Mouse (Mus musculus): ENCODE data around the gene Fam210b. TPM values are rescaled to one million over a fixed set of nuclear protein-coding genes. Genes with fewer than 3 reads are reported as not detected.
"Not testable (repeated sequence)": the region's sequence is repeated elsewhere in the genome, so short reads cannot be mapped to it uniquely, and the experiment has no call there.

The Fam210b gene
- 27.6 TPM in 2 replicates for polyA plus RNA-seq (2014; fragmentation: Nextera tagmentation; extraction: Ambion mirVana)

DNA sequence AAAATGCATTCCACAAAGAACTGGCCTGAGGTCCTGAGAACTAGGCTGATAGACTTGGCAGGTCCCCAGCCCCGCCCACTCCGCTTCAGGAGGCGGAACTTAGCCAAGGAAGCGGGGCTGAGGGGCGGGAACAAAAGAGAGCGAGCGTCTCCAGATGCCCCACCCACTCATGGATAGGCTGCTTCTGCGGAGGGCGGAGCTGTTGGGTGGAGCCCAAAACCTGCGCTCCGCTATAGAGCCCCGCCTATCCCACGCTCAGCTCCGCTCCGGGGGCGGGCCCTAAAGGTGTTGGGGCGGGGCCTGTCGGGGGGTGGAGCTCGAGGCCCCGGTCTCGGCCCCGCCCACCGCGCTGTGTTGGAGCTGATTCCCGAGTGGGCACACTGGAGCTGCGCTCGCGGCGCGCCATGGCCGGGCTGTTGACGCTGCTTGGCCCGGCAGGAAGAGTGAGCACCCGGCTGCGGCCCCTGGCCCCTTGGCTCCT, at the start of gene Fam210b:
Fam210b (plus strand) TSS at position 308 of the 481 bp plus-strand sequence.
- Histone ChIP-seq H3K4me2 (replicated peaks; ENCODE audit: low read depth, low read length) (peak within 1 kb of the TSS; percentile 97), H3K4me1 (replicated peaks; ENCODE audit: control insufficient read depth, insufficient read depth, low read length) (0 out of 2 replicates have a peak, but pooled peaks cover 2% of the 10 kb centered on the region), H3K36me3 (ENCODE audit: control insufficient read depth, insufficient read depth, low read length) (no peaks in the 10 kb centered on the region), H3K27me3 (ENCODE audit: control insufficient read depth, insufficient read depth, low read length) (no peaks in the 10 kb centered on the region), H3K27ac (ENCODE audit: low read depth, low read length) (0 out of 2 replicates have a peak within 1 kb of the TSS, but pooled peaks have one; percentile 24), H3K4me3 (ENCODE audit: low read depth, low read length) (peak within 1 kb of the TSS; percentile 66), H3K9ac (ENCODE audit: low read depth, low read length) (peak within 1 kb of the TSS; percentile 78), H3K9me3 (ENCODE audit: control insufficient read depth, low read length) (no peaks in the 10 kb centered on the region)
- ATAC-seq (ENCODE audit: low FRiP score) (peak; percentile 96), DNase-seq (ENCODE audit: low spot score) (peak; percentile 98)
- 2% methylated on average over 35 of the region's 35 CpGs for WGBS

DNA sequence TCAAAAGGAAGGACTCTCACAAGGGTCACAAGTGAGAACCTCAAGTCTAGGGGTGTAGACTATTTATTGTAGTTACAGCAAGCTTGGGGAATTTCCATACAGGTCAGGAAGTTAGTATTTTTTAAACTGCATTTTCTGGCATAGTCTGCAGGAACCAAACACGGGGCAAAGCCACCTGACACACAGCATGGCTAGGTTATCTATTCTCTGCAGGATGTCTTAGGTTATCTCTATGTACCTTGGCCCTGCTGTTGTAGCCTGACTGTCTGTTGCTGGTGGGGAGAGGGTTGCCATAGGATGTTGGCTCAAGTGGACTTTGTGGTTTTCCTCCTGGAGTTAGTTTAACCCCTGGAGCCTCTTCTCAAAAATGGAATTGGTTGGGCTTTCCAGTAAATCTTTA, 47.3 kb upstream of the Fam210b start:
- H3K27me3 ChIP-seq (ENCODE audit: control insufficient read depth, insufficient read depth, low read length) = no peaks in the 10 kb centered on the region
- no peak overlapping the region for H3K4me3 ChIP-seq (ENCODE audit: low read depth, low read length)
- no peaks in the 10 kb centered on the region for H3K9me3 ChIP-seq (ENCODE audit: control insufficient read depth, low read length)
- DNase-seq (ENCODE audit: low spot score) (no peak), ATAC-seq (ENCODE audit: low FRiP score) (no peak)
- 0 out of 2 replicates have a peak, but pooled peaks cover 3% of the 10 kb centered on the region for H3K4me1 ChIP-seq (replicated peaks; ENCODE audit: control insufficient read depth, insufficient read depth, low read length)
- H3K27ac ChIP-seq (ENCODE audit: low read depth, low read length) = no peak overlapping the region
- H3K9ac ChIP-seq (ENCODE audit: low read depth, low read length) = no peak overlapping the region
- WGBS = 77% methylated on average over 1 of the region's 1 CpGs
- no peaks in the 10 kb centered on the region for H3K36me3 ChIP-seq (ENCODE audit: control insufficient read depth, insufficient read depth, low read length)
- H3K4me2 ChIP-seq (replicated peaks; ENCODE audit: low read depth, low read length) = no peak overlapping the region

DNA sequence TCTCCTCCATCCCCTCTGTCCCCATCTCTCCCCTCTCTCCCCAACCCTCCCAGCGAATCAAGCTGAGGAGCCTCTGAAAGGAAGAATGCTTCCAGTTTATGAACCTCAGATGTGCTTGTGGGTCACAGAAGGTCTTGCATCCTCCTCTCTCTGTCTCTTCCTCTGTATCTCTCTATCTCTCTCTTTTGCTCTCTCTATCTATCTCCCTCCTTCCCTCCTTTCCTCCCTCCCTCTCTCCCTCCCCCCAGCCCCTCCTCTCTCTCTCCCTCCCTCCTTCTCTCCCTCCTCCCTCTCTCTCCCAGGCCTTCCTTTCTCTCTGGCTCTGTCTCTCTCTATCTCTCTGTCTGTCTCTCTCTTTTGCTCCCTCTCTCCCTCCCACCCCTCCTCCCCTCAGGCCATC, 46.8 kb upstream of the Fam210b start:
- Histone ChIP-seq H3K27me3 (ENCODE audit: control insufficient read depth, insufficient read depth, low read length) (no peaks in the 10 kb centered on the region), H3K4me2 (replicated peaks; ENCODE audit: low read depth, low read length) (no peak overlapping the region), H3K27ac (ENCODE audit: low read depth, low read length) (no peak overlapping the region), H3K4me1 (replicated peaks; ENCODE audit: control insufficient read depth, insufficient read depth, low read length) (0 out of 2 replicates have a peak, but pooled peaks cover 3% of the 10 kb centered on the region), H3K36me3 (ENCODE audit: control insufficient read depth, insufficient read depth, low read length) (no peaks in the 10 kb centered on the region), H3K9me3 (ENCODE audit: control insufficient read depth, low read length) (no peaks in the 10 kb centered on the region), H3K9ac (ENCODE audit: low read depth, low read length) (no peak overlapping the region), H3K4me3 (ENCODE audit: low read depth, low read length) (no peak overlapping the region)
- ATAC-seq (ENCODE audit: low FRiP score) = no peak
- WGBS = 50% methylated on average over 1 of the region's 1 CpGs
- no peak for DNase-seq (ENCODE audit: low spot score)

DNA sequence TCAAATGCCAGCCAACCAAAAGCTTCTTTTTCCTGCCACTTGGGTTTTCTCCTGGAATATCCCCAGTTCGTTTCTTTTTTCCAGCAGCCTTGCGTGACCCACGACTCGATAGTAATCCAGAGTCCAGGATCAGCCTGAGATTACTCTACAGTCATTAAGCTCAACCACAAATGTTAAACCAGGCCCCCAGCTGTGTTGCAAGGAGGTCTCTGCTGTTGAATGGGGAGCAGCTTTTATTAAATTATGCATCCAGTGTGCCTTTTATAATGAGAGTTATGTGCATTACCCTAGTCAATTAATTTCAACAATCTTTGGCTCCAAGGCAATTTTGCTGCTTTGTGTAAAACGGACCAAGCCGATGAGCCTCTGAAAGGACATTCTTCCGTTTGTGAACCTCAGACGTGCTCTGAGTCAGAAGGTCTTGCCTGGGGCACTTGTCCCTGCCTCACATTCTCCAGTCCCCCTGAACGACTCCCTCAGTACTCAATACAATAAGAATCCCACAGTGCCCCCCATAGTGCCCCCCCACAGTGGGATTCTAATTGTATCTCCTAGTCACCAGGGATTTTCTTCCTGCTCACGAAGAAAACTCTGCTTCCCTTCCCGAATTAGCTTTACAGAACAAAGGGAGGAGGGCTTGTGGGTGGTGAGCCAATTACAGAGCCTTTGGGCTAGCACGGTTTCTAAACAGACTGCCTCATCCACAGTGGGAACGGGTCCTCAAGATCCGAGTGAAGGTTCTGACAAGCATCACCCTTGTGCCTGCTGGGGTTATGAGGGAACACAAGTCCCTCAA, 46.0 kb upstream of the Fam210b start:
- no peaks in the 10 kb centered on the region for H3K27me3 ChIP-seq (ENCODE audit: control insufficient read depth, insufficient read depth, low read length)
- peak; percentile 45 for DNase-seq (ENCODE audit: low spot score)
- 0 out of 2 replicates have a peak, but pooled peaks cover 3% of the 10 kb centered on the region for H3K4me1 ChIP-seq (replicated peaks; ENCODE audit: control insufficient read depth, insufficient read depth, low read length)
- no peaks in the 10 kb centered on the region for H3K36me3 ChIP-seq (ENCODE audit: control insufficient read depth, insufficient read depth, low read length)
- H3K4me2 ChIP-seq (replicated peaks; ENCODE audit: low read depth, low read length) = no peak overlapping the region
- 0 out of 2 replicates have a peak overlapping the region, but pooled peaks have one; percentile 2 for H3K27ac ChIP-seq (ENCODE audit: low read depth, low read length)
- 11% methylated on average over 14 of the region's 14 CpGs for WGBS
- peak; percentile 79 for ATAC-seq (ENCODE audit: low FRiP score)
- H3K9ac ChIP-seq (ENCODE audit: low read depth, low read length) = no peak overlapping the region
- H3K4me3 ChIP-seq (ENCODE audit: low read depth, low read length) = no peak overlapping the region
- no peaks in the 10 kb centered on the region for H3K9me3 ChIP-seq (ENCODE audit: control insufficient read depth, low read length)

DNA sequence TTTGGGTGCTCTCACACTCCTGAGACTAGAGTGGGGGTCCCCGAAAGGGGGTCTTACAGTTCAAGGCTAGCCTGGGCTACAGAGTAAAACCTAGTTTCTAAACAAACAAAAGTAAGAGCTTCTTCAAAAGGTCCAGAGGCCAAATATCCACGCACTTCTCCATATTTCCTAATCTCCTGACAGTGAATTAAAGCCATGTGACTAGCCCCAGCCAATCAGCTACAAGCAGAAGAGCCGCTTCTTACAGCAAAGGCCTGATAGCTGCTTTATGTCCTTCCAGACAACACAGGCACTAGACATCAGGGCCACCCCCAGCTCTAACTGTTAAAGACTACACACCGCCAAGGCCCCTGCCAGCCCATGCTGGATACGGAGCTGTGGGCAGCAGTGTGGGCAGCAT, 43.0 kb upstream of the Fam210b start:
- ATAC-seq (ENCODE audit: low FRiP score) = no peak
- DNase-seq (ENCODE audit: low spot score) = no peak
- WGBS = 90% methylated on average over 5 of the region's 5 CpGs
- Histone ChIP-seq H3K4me2 (replicated peaks; ENCODE audit: low read depth, low read length) (no peak overlapping the region), H3K27me3 (ENCODE audit: control insufficient read depth, insufficient read depth, low read length) (no peaks in the 10 kb centered on the region), H3K27ac (ENCODE audit: low read depth, low read length) (no peak overlapping the region), H3K9ac (ENCODE audit: low read depth, low read length) (no peak overlapping the region), H3K4me1 (replicated peaks; ENCODE audit: control insufficient read depth, insufficient read depth, low read length) (0 out of 2 replicates have a peak, but pooled peaks cover 3% of the 10 kb centered on the region), H3K9me3 (ENCODE audit: control insufficient read depth, low read length) (no peaks in the 10 kb centered on the region), H3K36me3 (ENCODE audit: control insufficient read depth, insufficient read depth, low read length) (no peaks in the 10 kb centered on the region), H3K4me3 (ENCODE audit: low read depth, low read length) (no peak overlapping the region)

DNA sequence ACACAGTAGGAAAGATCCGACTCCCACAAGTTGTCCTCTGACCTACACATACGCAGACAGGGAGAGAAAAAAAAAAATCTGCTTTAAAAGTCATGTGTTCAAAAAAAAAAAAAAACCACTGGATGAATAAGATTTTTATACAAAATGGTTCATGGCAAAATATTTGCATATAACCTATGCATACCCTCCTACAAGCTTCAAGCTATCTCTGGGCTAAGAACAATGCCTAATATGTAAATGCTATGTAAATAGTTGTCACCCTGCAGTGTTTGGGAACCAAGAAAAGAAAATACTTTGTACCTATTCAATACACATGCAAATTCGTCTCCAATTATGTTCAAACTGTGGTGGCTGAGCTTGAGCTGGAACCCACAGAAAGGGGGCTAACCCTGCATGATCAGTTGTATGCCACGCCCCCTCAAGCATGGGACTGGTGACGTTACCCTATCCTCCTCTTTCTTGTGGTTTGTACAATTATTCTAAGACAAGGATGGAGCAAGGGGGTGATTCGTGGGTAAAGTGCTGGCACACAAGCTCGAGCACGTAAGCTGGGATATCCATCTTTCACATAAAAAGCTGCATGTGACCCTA, 41.2 kb upstream of the Fam210b start:
- H3K4me1 ChIP-seq (replicated peaks; ENCODE audit: control insufficient read depth, insufficient read depth, low read length) = 0 out of 2 replicates have a peak, but pooled peaks cover 3% of the 10 kb centered on the region
- no peak overlapping the region for H3K4me2 ChIP-seq (replicated peaks; ENCODE audit: low read depth, low read length)
- ATAC-seq (ENCODE audit: low FRiP score) = peak; percentile 77; the same call in 1 of the 2 replicates
- no peak overlapping the region for H3K27ac ChIP-seq (ENCODE audit: low read depth, low read length)
- no peaks in the 10 kb centered on the region for H3K9me3 ChIP-seq (ENCODE audit: control insufficient read depth, low read length)
- no peaks in the 10 kb centered on the region for H3K36me3 ChIP-seq (ENCODE audit: control insufficient read depth, insufficient read depth, low read length)
- DNase-seq (ENCODE audit: low spot score) = no peak
- no peak overlapping the region for H3K4me3 ChIP-seq (ENCODE audit: low read depth, low read length)
- WGBS = 52% methylated on average over 8 of the region's 8 CpGs
- H3K27me3 ChIP-seq (ENCODE audit: control insufficient read depth, insufficient read depth, low read length) = no peaks in the 10 kb centered on the region
- no peak overlapping the region for H3K9ac ChIP-seq (ENCODE audit: low read depth, low read length)

DNA sequence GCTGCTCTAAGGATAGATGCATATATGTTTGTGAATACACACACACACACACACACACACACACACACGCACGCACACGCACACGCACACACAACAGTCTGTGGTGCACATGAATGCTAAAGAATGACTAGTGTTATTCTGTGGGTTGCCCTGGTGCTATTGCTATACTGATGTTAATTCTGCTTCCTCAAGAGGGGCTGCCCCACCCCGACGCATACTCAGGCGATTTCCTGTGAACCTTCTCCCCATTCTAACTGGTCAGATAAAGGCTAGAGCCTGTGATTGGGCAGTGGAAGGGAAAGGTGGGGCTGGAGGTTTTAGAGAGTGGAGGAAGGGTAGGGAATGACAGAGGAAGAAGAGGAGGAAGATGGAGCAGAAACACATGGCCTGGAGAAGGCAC, 39.8 kb upstream of the Fam210b start:
- H3K4me2 ChIP-seq (replicated peaks; ENCODE audit: low read depth, low read length); H3K27me3 ChIP-seq (ENCODE audit: control insufficient read depth, insufficient read depth, low read length); H3K9me3 ChIP-seq (ENCODE audit: control insufficient read depth, low read length); H3K4me1 ChIP-seq (replicated peaks; ENCODE audit: control insufficient read depth, insufficient read depth, low read length); DNase-seq (ENCODE audit: low spot score); H3K9ac ChIP-seq (ENCODE audit: low read depth, low read length); H3K4me3 ChIP-seq (ENCODE audit: low read depth, low read length); H3K36me3 ChIP-seq (ENCODE audit: control insufficient read depth, insufficient read depth, low read length); H3K27ac ChIP-seq (ENCODE audit: low read depth, low read length); ATAC-seq (ENCODE audit: low FRiP score): not testable (repeated sequence)
- WGBS = 82% methylated on average over 7 of the region's 7 CpGs

DNA sequence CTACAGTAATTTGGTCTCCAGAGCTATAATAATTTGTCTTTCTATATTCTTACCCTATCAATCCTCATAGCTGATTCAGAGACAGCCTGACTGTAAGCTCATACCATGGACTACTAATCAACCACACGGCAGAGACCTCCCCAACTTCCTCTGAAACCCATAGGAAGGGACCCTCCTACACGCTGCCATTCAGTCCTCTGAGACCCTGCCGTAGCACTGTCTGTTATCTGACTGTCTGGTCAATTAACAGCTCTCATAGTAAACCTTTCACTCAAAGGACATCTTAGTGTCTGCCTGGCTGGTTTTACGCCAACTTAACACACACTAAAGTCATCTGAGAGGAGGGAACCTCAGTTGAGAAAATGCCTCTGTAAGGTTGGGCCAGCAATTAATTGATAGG, 38.8 kb upstream of the Fam210b start:
- no peaks in the 10 kb centered on the region for H3K9me3 ChIP-seq (ENCODE audit: control insufficient read depth, low read length)
- H3K4me1 ChIP-seq (replicated peaks; ENCODE audit: control insufficient read depth, insufficient read depth, low read length) = no peaks in the 10 kb centered on the region
- no peaks in the 10 kb centered on the region for H3K36me3 ChIP-seq (ENCODE audit: control insufficient read depth, insufficient read depth, low read length)
- ATAC-seq (ENCODE audit: low FRiP score) (no peak), DNase-seq (ENCODE audit: low spot score) (no peak)
- no peaks in the 10 kb centered on the region for H3K27me3 ChIP-seq (ENCODE audit: control insufficient read depth, insufficient read depth, low read length)
- H3K27ac ChIP-seq (ENCODE audit: low read depth, low read length) = no peak overlapping the region
- 82% methylated on average over 4 of the region's 4 CpGs for WGBS
- H3K4me2 ChIP-seq (replicated peaks; ENCODE audit: low read depth, low read length) = no peak overlapping the region
- H3K4me3 ChIP-seq (ENCODE audit: low read depth, low read length) = no peak overlapping the region
- no peak overlapping the region for H3K9ac ChIP-seq (ENCODE audit: low read depth, low read length)

Data from hindbrain, embryonic 11.5 days (tissue).